Mouse (Mus musculus) activated CD4-positive, CD25-positive, alpha-beta regulatory T cell, adult 4 months (primary cell): ENCODE measurements around the gene Plk5. TPM values are rescaled to one million over a fixed set of nuclear protein-coding genes. Genes with fewer than 3 reads are reported as not detected.

Experiments used
- polyA plus RNA-seq, 2 experiments: library from polyadenylated mRNA; unstranded; fragments of 100-300 nt; shearing (Covaris generic); gene quantifications; one replicate each; pipeline ENCODE4 v1.2.1; 2017

Gene Plk5
- polyA plus RNA-seq, 2 experiments from 2014 or later, result not detected

Other genes with a start within 250 kb of the Plk5 start
- gene Stk11, start 240.7 kb upstream of the Plk5 start, polyA plus RNA-seq, result 10 to 100 TPM; 22.1 to 25.4 TPM
- 100 to 1,000 TPM; 338 to 428 TPM for gene Atp5d, start 217.8 kb upstream of the Plk5 start, polyA plus RNA-seq
- gene Cbarp, start 215.6 kb upstream of the Plk5 start, polyA plus RNA-seq, result under 1 TPM; 0.74 to 0.96 TPM
- gene Midn, start 208.2 kb upstream of the Plk5 start, polyA plus RNA-seq, result 1 to 10 TPM; 7.3 to 9.2 TPM
- 100 to 1,000 TPM; 132 to 177 TPM for gene Cirbp, start 190.5 kb upstream of the Plk5 start, polyA plus RNA-seq
- 10 to 100 TPM; 18.0 to 22.7 TPM for gene 1600002K03Rik, start 183.5 kb upstream of the Plk5 start, polyA plus RNA-seq
- gene Efna2, start 177.0 kb upstream of the Plk5 start, polyA plus RNA-seq, result not detected
- gene Mum1, start 130.0 kb upstream of the Plk5 start, polyA plus RNA-seq, result 10 to 100 TPM; 59.5 to 75.7 TPM
- gene Ndufs7, start 107.3 kb upstream of the Plk5 start, polyA plus RNA-seq, result 100 to 1,000 TPM; 205 to 250 TPM
- under 1 TPM in 1 of 2 experiments, not detected in 1; 0.34 TPM for gene Gamt, start 95.4 kb upstream of the Plk5 start, polyA plus RNA-seq
- 10 to 100 TPM; 15.4 to 19.6 TPM for gene Dazap1, start 95.0 kb upstream of the Plk5 start, polyA plus RNA-seq
- 1,000 to 10,000 TPM; 1,256 to 1,612 TPM for gene Rps15, start 64.0 kb upstream of the Plk5 start, polyA plus RNA-seq
- gene Apc2, start 60.5 kb upstream of the Plk5 start, polyA plus RNA-seq, result under 1 TPM in 1 of 2 experiments, not detected in 1; 0.82 TPM
- gene 2310011J03Rik, start 35.9 kb upstream of the Plk5 start, polyA plus RNA-seq, result 10 to 100 TPM; 44.0 to 54.5 TPM
- 10 to 100 TPM in 1 of 2 experiments, 1 to 10 TPM in 1; 6.7 to 11.9 TPM for gene Pcsk4, start 27.0 kb upstream of the Plk5 start, polyA plus RNA-seq
- not detected for gene Reep6, start 26.5 kb upstream of the Plk5 start, polyA plus RNA-seq
- gene Adamtsl5, start 8.0 kb upstream of the Plk5 start, polyA plus RNA-seq, result not detected
- gene Mex3d, start 31.2 kb downstream of the Plk5 start, polyA plus RNA-seq, result 1 to 10 TPM in 1 of 2 experiments, under 1 TPM in 1; 0.62 to 1.2 TPM
- gene Mbd3, start 43.1 kb downstream of the Plk5 start, polyA plus RNA-seq, result 10 to 100 TPM; 23.6 to 32.0 TPM
- 100 to 1,000 TPM; 327 to 363 TPM for gene Uqcr11, start 50.4 kb downstream of the Plk5 start, polyA plus RNA-seq
- gene Tcf3, start 77.2 kb downstream of the Plk5 start, polyA plus RNA-seq, result 10 to 100 TPM in 1 of 2 experiments, 1 to 10 TPM in 1; 9.3 to 10.7 TPM
- not detected for gene Onecut3, start 138.4 kb downstream of the Plk5 start, polyA plus RNA-seq
- gene Atp8b3, start 182.7 kb downstream of the Plk5 start, polyA plus RNA-seq, result not detected
- 10 to 100 TPM; 13.0 to 13.4 TPM for gene Rexo1, start 205.1 kb downstream of the Plk5 start, polyA plus RNA-seq
- 1 to 10 TPM; 5.2 to 8.1 TPM for gene Klf16, start 220.9 kb downstream of the Plk5 start, polyA plus RNA-seq
- 10 to 100 TPM in 1 of 2 experiments, 1 to 10 TPM in 1; 9.4 to 11.8 TPM for gene Abhd17a, start 233.9 kb downstream of the Plk5 start, polyA plus RNA-seq
- 100 to 1,000 TPM; 104 to 107 TPM for gene Scamp4, start 246.4 kb downstream of the Plk5 start, polyA plus RNA-seq
- gene Adat3, start 246.4 kb downstream of the Plk5 start, polyA plus RNA-seq, result 1 to 10 TPM; 2.5 to 3.7 TPM
- 10 to 100 TPM in 1 of 2 experiments, 1 to 10 TPM in 1; 9.5 to 11.5 TPM for gene Gm49322, start 249.6 kb downstream of the Plk5 start, polyA plus RNA-seq